Mouse (Mus musculus) ES-Bruce4 (cell line): ENCODE measurements at regions not wholly inside any gene's neighbourhood (a gene's known extent, or its start where the extent isn't known, plus 50 kb on each side); places are given as distances from the start of the nearest gene placed in this dataset.

ENCODE experiments used
- CTCF ChIP-seq: IDR thresholded peaks from one replicate; pipeline ENCODE4 v1.8.1; 2011; ENCODE audit warnings: low read depth, low read length
- EP300 ChIP-seq: IDR thresholded peaks from 2 replicates; pipeline ENCODE4 v1.6.1; 2011; ENCODE audit warnings: low read depth, low read length; ENCODE audit not compliant: insufficient read depth
- POLR2A ChIP-seq: IDR thresholded peaks from one replicate; pipeline ENCODE4 v1.8.1; 2011; ENCODE audit warnings: low read length; ENCODE audit not compliant: insufficient read depth

DNA sequence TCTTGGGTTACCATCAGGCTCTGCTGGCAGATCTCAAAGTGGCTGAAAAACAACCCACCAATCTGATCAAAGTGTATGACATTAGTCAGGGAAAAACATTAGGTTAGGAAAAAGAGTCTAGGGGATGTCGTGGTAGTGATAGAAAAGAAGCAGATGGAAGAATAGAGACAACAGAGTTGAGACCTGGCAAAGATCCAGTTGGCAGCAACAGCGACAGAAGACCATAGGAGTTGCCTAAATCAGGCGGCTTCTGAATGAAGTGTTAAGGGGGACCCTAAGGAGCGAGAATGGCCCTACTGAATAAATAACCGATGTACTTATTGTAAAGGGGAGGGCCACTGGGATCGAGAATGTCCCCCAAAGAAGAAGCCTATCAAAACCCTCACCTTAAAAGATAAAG lies 773.1 kb upstream of the Foxg1 start:
- TF ChIP-seq CTCF (no peak), POLR2A (no peak), EP300 (no peak)
